Mouse (Mus musculus): ENCODE measurements around the gene Drc7.

GRCm38 (mm10) chr8:95024387-95024786, 30.5 kb upstream of the Drc7 start:
- no peak for TF ChIP-seq CTCF (IDR thresholded peaks at IDR 0.05; ENCODE audit: low read depth)
- TF ChIP-seq EP300 (IDR thresholded peaks at IDR 0.05; ENCODE audit: low read depth), result no peak

Data from liver, embryonic 14.5 days (tissue).